Mouse (Mus musculus): Measurements from ENCODE around the gene Pip5k1c.

DNA sequence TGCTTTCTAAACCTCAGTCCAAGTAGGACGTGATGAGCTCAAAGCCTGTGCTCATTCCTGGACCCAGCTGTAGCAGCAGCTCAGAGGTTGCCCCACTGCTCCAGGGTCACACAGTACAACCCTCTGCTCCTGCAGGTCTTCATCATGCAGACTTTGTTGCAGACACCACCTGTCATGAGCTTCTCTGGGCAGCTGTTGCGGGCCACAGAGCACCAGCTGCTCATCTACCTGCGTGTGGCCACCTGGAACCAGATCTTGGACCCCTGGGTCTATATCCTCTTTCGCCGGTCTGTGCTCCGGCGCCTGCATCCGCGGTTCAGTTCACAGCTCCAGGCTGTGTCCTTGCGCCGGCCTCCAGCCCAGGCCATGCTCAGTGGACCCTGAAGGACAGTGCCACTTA is 41.6 kb downstream of the Pip5k1c start:
- TF ChIP-seq CTCF (IDR thresholded peaks at IDR 0.05; ENCODE audit: low read depth, low read length), result no peak
- no peak for TF ChIP-seq EP300 (IDR thresholded peaks at IDR 0.05; ENCODE audit: insufficient read depth, low read depth, low read length)
- TF ChIP-seq POLR2A (IDR thresholded peaks at IDR 0.05; ENCODE audit: insufficient read depth, low read length), result no peak
